Mouse (Mus musculus): ENCODE measurements around the gene Btnl2.

GRCm38 (mm10) chr17:34314286-34314685, 40.3 kb upstream of the Btnl2 start:
- TF ChIP-seq CTCF (IDR thresholded peaks at IDR 0.05; ENCODE audit: control insufficient read depth, insufficient read depth, insufficient replicate concordance, low read depth, low read length) (no peak), POLR2A (IDR thresholded peaks at IDR 0.05; ENCODE audit: control insufficient read depth, low read depth, low read length) (no peak)

All from testis, adult 2 months (tissue).